Mouse (Mus musculus) stomach, embryonic 15.5 days (tissue): ENCODE results near the gene Ankrd27. TPM values are rescaled to one million over a fixed set of nuclear protein-coding genes. Genes with fewer than 3 reads are reported as not detected.

ENCODE experiments used
- ATAC-seq: fragments of 200-750 bp; cut with Nextera tagmentation; 2 replicates; pipeline ENCODE4 v1.8.0; 2017; ENCODE audit warnings: low read depth, moderate number of reproducible peaks, moderate TSS enrichment; ENCODE audit not compliant: insufficient read depth, low FRiP score
- H3K27ac ChIP-seq: fragments of 300-500 bp; sonication (generic); 2 replicates; pipeline ENCODE4 v1.5.1; 2015; ENCODE audit warnings: mild to moderate bottlenecking, inconsistent platforms
- H3K27me3 ChIP-seq: fragments of 300-500 bp; sonication (generic); replicated peaks from 2 replicates; pipeline ENCODE4 v1.6.1; 2015; ENCODE audit warnings: inconsistent platforms
- H3K36me3 ChIP-seq: fragments of 300-500 bp; sonication (generic); 2 replicates; pipeline ENCODE4 v1.6.1; 2015; ENCODE audit warnings: inconsistent platforms
- H3K4me1 ChIP-seq: fragments of 300-500 bp; sonication (generic); 2 replicates; pipeline ENCODE4 v1.6.1; 2015; ENCODE audit warnings: inconsistent platforms
- H3K4me2 ChIP-seq: fragments of 300-500 bp; sonication (generic); 2 replicates; pipeline ENCODE4 v1.6.1; 2015; ENCODE audit warnings: mild to moderate bottlenecking, inconsistent platforms
- H3K4me3 ChIP-seq: fragments of 300-500 bp; sonication (generic); replicated peaks from 2 replicates; pipeline ENCODE4 v1.5.1; 2015; ENCODE audit warnings: inconsistent platforms
- H3K9ac ChIP-seq: fragments of 300-500 bp; sonication (generic); 2 replicates; pipeline ENCODE4 v1.6.1; 2015; ENCODE audit warnings: inconsistent platforms
- H3K9me3 ChIP-seq: fragments of 300-500 bp; sonication (generic); 2 replicates; pipeline ENCODE4 v1.6.1; 2016; ENCODE audit warnings: inconsistent platforms
- WGBS: fragments of 180-500 bp; shearing (Covaris S2); methylation state at CpG from one replicate; pipeline ENCODE4 v1.1.7; 2015; 5-methylcytosine and 5-hydroxymethylcytosine counted together
- polyA plus RNA-seq: library from polyadenylated mRNA; unstranded; fragments of >200 nt; fragmentation: Nextera tagmentation; extraction: Ambion mirVana; gene quantifications from 2 replicates; pipeline ENCODE4 v1.2.1, GENCODE M21; 2015

Gene Ankrd27
- polyA plus RNA-seq, 1 experiment from 2014 or later: 31.3 TPM

GRCm38 (mm10) chr7:35649071-35649470 lies 63.0 kb downstream of the Ankrd27 start:
- Histone ChIP-seq H3K9ac (no peak overlapping the region), H3K4me2 (no peak overlapping the region), H3K4me1 (no peaks in the 10 kb centered on the region), H3K27me3 (no peaks in the 10 kb centered on the region), H3K36me3 (peaks cover 5% of the 10 kb centered on the region; the same call in 1 of the 2 replicates), H3K9me3 (no peaks in the 10 kb centered on the region), H3K27ac (no peak overlapping the region), H3K4me3 (no peak overlapping the region)
- peak; percentile 27; the same call in 1 of the 2 replicates for ATAC-seq
- 51% methylated on average over 3 of the region's 3 CpGs for WGBS

GRCm38 (mm10) chr7:35650716-35651410 lies 64.8 kb downstream of the Ankrd27 start:
- H3K27me3 ChIP-seq: no peaks in the 10 kb centered on the region
- WGBS: 72% methylated on average over 11 of the region's 11 CpGs
- H3K36me3 ChIP-seq: no peaks in the 10 kb centered on the region
- H3K9me3 ChIP-seq: no peaks in the 10 kb centered on the region
- ATAC-seq: no peak
- no peak overlapping the region for H3K4me3 ChIP-seq
- no peaks in the 10 kb centered on the region for H3K4me1 ChIP-seq
- no peak overlapping the region for H3K27ac ChIP-seq
- no peak overlapping the region for H3K4me2 ChIP-seq
- H3K9ac ChIP-seq: no peak overlapping the region

- 79% methylated on average over 10 of the region's 10 CpGs for WGBS
- no peak for ATAC-seq
- no peak overlapping the region for H3K4me3 ChIP-seq
- no peaks in the 10 kb centered on the region for H3K36me3 ChIP-seq
- H3K27ac ChIP-seq: no peak overlapping the region
- no peaks in the 10 kb centered on the region for H3K4me1 ChIP-seq
- H3K9me3 ChIP-seq: no peaks in the 10 kb centered on the region
- H3K9ac ChIP-seq: no peak overlapping the region
- no peaks in the 10 kb centered on the region for H3K27me3 ChIP-seq
- no peak overlapping the region for H3K4me2 ChIP-seq
These were observed 65.7 kb downstream of the Ankrd27 start for GRCm38 (mm10) chr7:35651583-35652270.

- H3K9me3 ChIP-seq: no peaks in the 10 kb centered on the region
- ATAC-seq: no peak
- no peak overlapping the region for H3K27ac ChIP-seq
- H3K9ac ChIP-seq: no peak overlapping the region
- no peak overlapping the region for H3K4me3 ChIP-seq
- H3K27me3 ChIP-seq: no peaks in the 10 kb centered on the region
- WGBS: 62% methylated on average over 6 of the region's 6 CpGs
- H3K36me3 ChIP-seq: no peaks in the 10 kb centered on the region
- no peak overlapping the region for H3K4me2 ChIP-seq
- H3K4me1 ChIP-seq: no peaks in the 10 kb centered on the region
These were observed 71.8 kb downstream of the Ankrd27 start for GRCm38 (mm10) chr7:35657829-35658228.

- ATAC-seq: no peak
- Histone ChIP-seq H3K9ac (no peak overlapping the region), H3K4me2 (no peak overlapping the region), H3K4me3 (no peak overlapping the region), H3K4me1 (no peaks in the 10 kb centered on the region), H3K27me3 (no peaks in the 10 kb centered on the region), H3K36me3 (no peaks in the 10 kb centered on the region), H3K9me3 (no peaks in the 10 kb centered on the region), H3K27ac (no peak overlapping the region)
- WGBS: 56% methylated on average over 3 of the region's 3 CpGs
These were observed 73.1 kb downstream of the Ankrd27 start for GRCm38 (mm10) chr7:35659173-35659572.

GRCm38 (mm10) chr7:35663790-35664376 lies 77.8 kb downstream of the Ankrd27 start:
- no peak overlapping the region for H3K9ac ChIP-seq
- H3K9me3 ChIP-seq: no peaks in the 10 kb centered on the region
- H3K36me3 ChIP-seq: no peaks in the 10 kb centered on the region
- no peaks in the 10 kb centered on the region for H3K4me1 ChIP-seq
- H3K4me3 ChIP-seq: no peak overlapping the region
- H3K27me3 ChIP-seq: no peaks in the 10 kb centered on the region
- H3K4me2 ChIP-seq: no peak overlapping the region
- H3K27ac ChIP-seq: no peak overlapping the region
- ATAC-seq: no peak
- WGBS: 69% methylated on average over 16 of the region's 16 CpGs

GRCm38 (mm10) chr7:35668066-35669041 lies 82.3 kb downstream of the Ankrd27 start:
- ATAC-seq: no peak
- WGBS: 63% methylated on average over 18 of the region's 18 CpGs
- no peak overlapping the region for H3K4me2 ChIP-seq
- no peak overlapping the region for H3K27ac ChIP-seq
- H3K36me3 ChIP-seq: no peaks in the 10 kb centered on the region
- no peaks in the 10 kb centered on the region for H3K9me3 ChIP-seq
- no peak overlapping the region for H3K9ac ChIP-seq
- no peaks in the 10 kb centered on the region for H3K27me3 ChIP-seq
- H3K4me3 ChIP-seq: no peak overlapping the region
- H3K4me1 ChIP-seq: no peaks in the 10 kb centered on the region

- Histone ChIP-seq H3K4me3 (no peak overlapping the region), H3K27me3 (no peaks in the 10 kb centered on the region), H3K4me1 (no peaks in the 10 kb centered on the region), H3K4me2 (no peak overlapping the region), H3K27ac (no peak overlapping the region), H3K36me3 (no peaks in the 10 kb centered on the region), H3K9me3 (no peaks in the 10 kb centered on the region), H3K9ac (no peak overlapping the region)
- 63% methylated on average over 4 of the region's 4 CpGs for WGBS
- no peak for ATAC-seq
These were observed 92.9 kb downstream of the Ankrd27 start for GRCm38 (mm10) chr7:35678976-35679375.

- ATAC-seq: no peak
- no peaks in the 10 kb centered on the region for H3K27me3 ChIP-seq
- H3K36me3 ChIP-seq: no peaks in the 10 kb centered on the region
- H3K27ac ChIP-seq: no peak overlapping the region
- H3K4me2 ChIP-seq: no peak overlapping the region
- no peaks in the 10 kb centered on the region for H3K9me3 ChIP-seq
- 0 out of 2 replicates have a peak, but pooled peaks cover 3% of the 10 kb centered on the region for H3K4me1 ChIP-seq
- WGBS: 76% methylated on average over 3 of the region's 3 CpGs
- no peak overlapping the region for H3K9ac ChIP-seq
- H3K4me3 ChIP-seq: no peak overlapping the region
These were observed 95.5 kb downstream of the Ankrd27 start for GRCm38 (mm10) chr7:35681559-35681958.

- Histone ChIP-seq H3K9me3 (no peaks in the 10 kb centered on the region), H3K4me3 (no peak overlapping the region), H3K4me2 (no peak overlapping the region), H3K4me1 (0 out of 2 replicates have a peak, but pooled peaks cover 3% of the 10 kb centered on the region), H3K36me3 (no peaks in the 10 kb centered on the region), H3K9ac (no peak overlapping the region), H3K27me3 (no peaks in the 10 kb centered on the region), H3K27ac (no peak overlapping the region)
- no peak for ATAC-seq
- WGBS: 86% methylated on average over 6 of the region's 6 CpGs
These were observed 97.5 kb downstream of the Ankrd27 start for GRCm38 (mm10) chr7:35683409-35684122.

- 60% methylated on average over 11 of the region's 11 CpGs for WGBS
- no peaks in the 10 kb centered on the region for H3K27me3 ChIP-seq
- peak overlapping the region; percentile 26; the same call in 1 of the 2 replicates for H3K4me2 ChIP-seq
- H3K4me3 ChIP-seq: no peak overlapping the region
- no peak for ATAC-seq
- H3K27ac ChIP-seq: no peak overlapping the region
- no peak overlapping the region for H3K9ac ChIP-seq
- H3K4me1 ChIP-seq: 0 out of 2 replicates have a peak, but pooled peaks cover 3% of the 10 kb centered on the region
- no peaks in the 10 kb centered on the region for H3K36me3 ChIP-seq
- H3K9me3 ChIP-seq: no peaks in the 10 kb centered on the region
These were observed 100.2 kb downstream of the Ankrd27 start for GRCm38 (mm10) chr7:35686216-35686615.
